In genomic region chr4:104689047-104689446, GRCm38 (mm10) we compare ENCODE assay signal across 18 mouse cellular contexts.
DNase-seq lines count a peak whose midpoint lies in the region; ATAC-seq and TF ChIP-seq lines count a peak whose summit lies in the region.
"Had no signal": no experiment of that assay in that cellular context is flagged by ENCODE, and none has a peak within 500 bp of the region (broad histone marks: within the 10 kb centered on the region; RNA-seq: fewer than 3 reads in every experiment).

No protein-coding gene starts in this region.

- no peaks in the 10 kb centered on the region for H3K9me3 ChIP-seq in forebrain, embryonic 15.5 days
- no peaks in the 10 kb centered on the region for H3K9me3 ChIP-seq in forebrain, embryonic 10.5 days
- H3K9me3 ChIP-seq in kidney, embryonic 16.5 days (ENCODE audit: low read length) = no peaks in the 10 kb centered on the region
- H3K9me3 ChIP-seq in limb, embryonic 13.5 days = no peaks in the 10 kb centered on the region
- H3K9me3 ChIP-seq in midbrain, embryonic 14.5 days (ENCODE audit: control insufficient read depth, low read length) = no peaks in the 10 kb centered on the region
- H3K9me3 ChIP-seq: embryonic facial prominence, embryonic 12.5 days; heart, embryonic 13.5 days; hindbrain, embryonic 12.5 days had no signal

- no peaks in the 10 kb centered on the region for H3K27me3 ChIP-seq in forebrain, embryonic 15.5 days
- H3K27me3 ChIP-seq in forebrain, embryonic 10.5 days (ENCODE audit: poor library complexity, severe bottlenecking) = 0 out of 2 replicates have a peak, but pooled peaks cover 6% of the 10 kb centered on the region
- no peaks in the 10 kb centered on the region for H3K27me3 ChIP-seq in kidney, adult 2 months (replicated peaks; ENCODE audit: control insufficient read depth, insufficient read depth, low read length)
- H3K27me3 ChIP-seq in kidney, embryonic 16.5 days (ENCODE audit: insufficient read depth, low read length) = no peaks in the 10 kb centered on the region
- peaks cover 43% of the 10 kb centered on the region for H3K27me3 ChIP-seq in limb, embryonic 13.5 days
- H3K27me3 ChIP-seq in midbrain, embryonic 14.5 days (ENCODE audit: control insufficient read depth, insufficient read depth, low read length) = no peaks in the 10 kb centered on the region
- H3K27me3 ChIP-seq: embryonic facial prominence, embryonic 12.5 days; hindbrain, embryonic 12.5 days had no signal

- no peak overlapping the region for H3K4me2 ChIP-seq in forebrain, embryonic 15.5 days (replicated peaks)
- H3K4me2 ChIP-seq in kidney, embryonic 16.5 days (replicated peaks; ENCODE audit: low read depth, low read length) = no peak overlapping the region
- no peak overlapping the region for H3K4me2 ChIP-seq in limb, embryonic 13.5 days (replicated peaks)
- no peak overlapping the region for H3K4me2 ChIP-seq in midbrain, embryonic 14.5 days (ENCODE audit: low read length)
- H3K4me2 ChIP-seq: embryonic facial prominence, embryonic 12.5 days; heart, embryonic 13.5 days; hindbrain, embryonic 12.5 days; liver, embryonic 11.5 days had no signal

- no peak overlapping the region for H3K27ac ChIP-seq in forebrain, embryonic 15.5 days (replicated peaks)
- H3K27ac ChIP-seq in forebrain, embryonic 10.5 days = no peak overlapping the region
- no peak overlapping the region for H3K27ac ChIP-seq in kidney, adult 2 months (ENCODE audit: insufficient read depth, low read depth, low read length)
- no peak overlapping the region for H3K27ac ChIP-seq in kidney, embryonic 16.5 days (ENCODE audit: low read length)
- H3K27ac ChIP-seq in limb, embryonic 13.5 days = no peak overlapping the region
- H3K27ac ChIP-seq in midbrain, embryonic 14.5 days (replicated peaks; ENCODE audit: low read depth, low read length) = peak overlapping the region; percentile 60
- H3K27ac ChIP-seq: embryonic facial prominence, embryonic 12.5 days; heart, embryonic 13.5 days; hindbrain, embryonic 12.5 days had no signal

- no peaks in the 10 kb centered on the region for H3K36me3 ChIP-seq in forebrain, embryonic 15.5 days
- H3K36me3 ChIP-seq in forebrain, embryonic 10.5 days (replicated peaks) = no peaks in the 10 kb centered on the region
- no peaks in the 10 kb centered on the region for H3K36me3 ChIP-seq in kidney, adult 2 months (ENCODE audit: control insufficient read depth, insufficient read depth, low read length)
- no peaks in the 10 kb centered on the region for H3K36me3 ChIP-seq in kidney, embryonic 16.5 days (ENCODE audit: insufficient read depth, low read length)
- H3K36me3 ChIP-seq in limb, embryonic 13.5 days = no peaks in the 10 kb centered on the region
- 0 out of 2 replicates have a peak, but pooled peaks cover 6% of the 10 kb centered on the region for H3K36me3 ChIP-seq in midbrain, embryonic 14.5 days (ENCODE audit: control insufficient read depth, insufficient read depth, low read length)
- H3K36me3 ChIP-seq: embryonic facial prominence, embryonic 12.5 days; heart, embryonic 13.5 days; hindbrain, embryonic 12.5 days had no signal

- H3K9ac ChIP-seq in forebrain, embryonic 15.5 days (replicated peaks) = no peak overlapping the region
- H3K9ac ChIP-seq in kidney, embryonic 16.5 days (replicated peaks; ENCODE audit: low read length) = no peak overlapping the region
- no peak overlapping the region for H3K9ac ChIP-seq in limb, embryonic 13.5 days
- no peak overlapping the region for H3K9ac ChIP-seq in midbrain, embryonic 14.5 days (replicated peaks; ENCODE audit: low read length)
- H3K9ac ChIP-seq: embryonic facial prominence, embryonic 12.5 days; heart, embryonic 13.5 days; hindbrain, embryonic 12.5 days had no signal

- no peak for TF ChIP-seq POLR2A in kidney, adult 2 months (IDR thresholded peaks at IDR 0.05; ENCODE audit: low read depth, low read length)

- WGBS in forebrain, embryonic 15.5 days = 15% methylated on average over 3 of the region's 3 CpGs
- 80% methylated on average over 3 of the region's 3 CpGs for WGBS in forebrain, embryonic 10.5 days
- WGBS in kidney, adult 2 months = 51% methylated on average over 3 of the region's 3 CpGs
- WGBS in kidney, embryonic 16.5 days = 28% methylated on average over 3 of the region's 3 CpGs
- WGBS in limb, embryonic 13.5 days = 9% methylated on average over 3 of the region's 3 CpGs
- 5% methylated on average over 3 of the region's 3 CpGs for WGBS in midbrain, embryonic 14.5 days

- ATAC-seq in forebrain, embryonic 15.5 days (replicated peaks) = 0 out of 2 replicates have a peak, but pooled peaks have one; percentile 39
- ATAC-seq in kidney, embryonic 16.5 days (ENCODE audit: low FRiP score, low TSS enrichment) = no peak
- peak; percentile 36; the same call in 1 of the 2 replicates for ATAC-seq in limb, embryonic 13.5 days (ENCODE audit: low FRiP score, low read depth)
- ATAC-seq in midbrain, embryonic 14.5 days (ENCODE audit: low FRiP score, low TSS enrichment) = no peak; the same call in 1 of the 2 replicates
- ATAC-seq: intestine, postnatal 0 days had no signal

- DNase-seq in forebrain, embryonic 10.5 days (ENCODE audit: extremely low spot score, low spot score) = no peak
- DNase-seq in kidney, adult 2 months = peak; percentile 14
- peak; percentile 72 for DNase-seq in midbrain, embryonic 14.5 days
- no peak for DNase-seq in cerebellum, adult 11-12 months
- DNase-seq in heart, postnatal 10 days = no peak
- DNase-seq: cerebellum, postnatal 36 days; kidney, postnatal 4 days; lung, adult 2 months; lung, postnatal 36 days; thymus, postnatal 25 days had no signal

- no peak overlapping the region for H3K4me3 ChIP-seq in forebrain, embryonic 15.5 days
- H3K4me3 ChIP-seq in forebrain, embryonic 10.5 days = no peak overlapping the region
- H3K4me3 ChIP-seq in kidney, adult 2 months (ENCODE audit: insufficient read depth, low read depth, low read length) = no peak overlapping the region
- H3K4me3 ChIP-seq in kidney, embryonic 16.5 days (ENCODE audit: low read length) = no peak overlapping the region
- H3K4me3 ChIP-seq in limb, embryonic 13.5 days = no peak overlapping the region
- H3K4me3 ChIP-seq in midbrain, embryonic 14.5 days (replicated peaks; ENCODE audit: low read depth, low read length) = no peak overlapping the region
- H3K4me3 ChIP-seq: embryonic facial prominence, embryonic 12.5 days; heart, embryonic 13.5 days; hindbrain, embryonic 12.5 days had no signal

- no peak for TF ChIP-seq CTCF in kidney, adult 2 months (conservative IDR thresholded peaks at IDR 0.05; ENCODE audit: insufficient read depth, insufficient read length, low read depth, low read length)

- intact Hi-C loops in heart, postnatal 10 days (cut with DNase I) = no loop called here

- H3K4me1 ChIP-seq in forebrain, embryonic 15.5 days = peaks cover 27% of the 10 kb centered on the region
- peaks cover 33% of the 10 kb centered on the region for H3K4me1 ChIP-seq in forebrain, embryonic 10.5 days
- no peaks in the 10 kb centered on the region for H3K4me1 ChIP-seq in kidney, adult 2 months (ENCODE audit: control insufficient read depth, insufficient read depth, low read length)
- peaks cover 10% of the 10 kb centered on the region for H3K4me1 ChIP-seq in kidney, embryonic 16.5 days (ENCODE audit: insufficient read depth, low read length)
- peaks cover 34% of the 10 kb centered on the region for H3K4me1 ChIP-seq in limb, embryonic 13.5 days
- peaks cover 45% of the 10 kb centered on the region for H3K4me1 ChIP-seq in midbrain, embryonic 14.5 days (ENCODE audit: control insufficient read depth, insufficient read depth, low read length)

Comparison
In these comparisons a context has a peak if more than half of its experiments do, and no peak if none do; other contexts are left out.
1. ATAC-seq: peak in forebrain, embryonic 15.5 days (single experiment) and limb, embryonic 13.5 days (single experiment); none in kidney, embryonic 16.5 days (single experiment) and midbrain, embryonic 14.5 days (single experiment).
2. DNase-seq: peak in kidney, adult 2 months (single experiment) and midbrain, embryonic 14.5 days (single experiment); none in forebrain, embryonic 10.5 days (single experiment), cerebellum, adult 11-12 months (single experiment) and heart, postnatal 10 days (0 of 2).